Mouse (Mus musculus): Measurements from ENCODE around the gene Ifnar2. TPM values are rescaled to one million over a fixed set of nuclear protein-coding genes. Genes with fewer than 3 reads are reported as not detected.
A peak's percentile ranks its signal among the peaks of the same experiment; 100 is the strongest.

Gene Ifnar2
- total RNA-seq, 1 experiment from 2014 or later: 115 TPM

DNA sequence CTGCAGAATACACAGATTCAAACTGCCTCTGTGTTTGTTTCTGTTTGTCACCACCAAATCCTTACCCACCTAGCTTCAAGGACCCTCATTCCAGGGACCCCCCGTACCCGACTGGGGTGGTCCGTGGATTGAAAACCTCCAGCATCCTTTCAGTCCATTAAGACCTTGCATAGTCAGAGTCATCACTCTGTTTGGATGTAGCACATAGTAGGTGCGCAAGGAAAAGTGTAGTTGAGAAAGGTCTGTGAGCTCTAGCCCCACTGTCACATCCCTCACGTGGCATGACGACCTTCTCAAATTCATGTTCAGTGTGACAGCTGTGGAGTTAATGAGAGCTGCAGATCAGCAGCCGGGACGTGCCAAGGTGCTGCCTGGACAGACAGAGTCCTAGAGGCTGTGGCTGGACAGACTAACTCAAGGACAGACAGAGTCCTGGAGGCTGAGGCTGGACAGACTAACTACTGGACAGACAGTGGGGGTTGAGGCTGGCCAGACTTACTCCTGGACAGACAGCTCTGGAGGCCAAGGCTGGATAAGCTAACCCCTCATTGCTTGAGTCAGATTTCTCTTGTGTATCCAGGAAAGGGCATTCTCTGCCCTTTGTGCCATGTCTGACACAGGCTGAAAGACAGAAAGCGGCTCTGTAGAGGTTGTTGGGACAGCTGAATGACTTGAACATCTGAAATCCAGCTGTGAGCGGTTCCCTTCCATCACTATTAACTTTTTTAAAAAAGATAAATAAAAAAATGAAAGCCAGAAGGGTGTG is 15.6 kb upstream of the Ifnar2 start:
- ATAC-seq (replicated peaks; ENCODE audit: low read depth, poor library complexity, severe bottlenecking): no peak

DNA sequence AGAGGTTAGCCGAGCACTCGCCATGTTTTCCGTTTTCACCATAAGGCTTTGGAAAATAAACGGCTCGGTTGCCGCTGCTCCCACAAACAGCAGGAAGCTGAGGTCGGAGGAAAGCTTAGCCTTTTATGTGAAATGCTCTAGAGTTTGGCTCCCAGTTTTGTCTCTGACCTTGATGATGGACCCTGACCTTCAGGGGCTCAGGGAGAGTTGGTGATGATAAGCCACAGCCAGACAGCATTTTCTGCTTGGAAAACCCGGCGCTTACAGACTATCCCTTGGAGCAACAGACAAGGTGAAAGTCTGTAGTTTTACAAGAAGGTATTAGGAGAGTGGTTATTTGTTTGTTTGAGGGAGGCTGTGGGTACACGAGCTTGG is 15.1 kb upstream of the Ifnar2 start:
- no peak for ATAC-seq (replicated peaks; ENCODE audit: low read depth, poor library complexity, severe bottlenecking)

DNA sequence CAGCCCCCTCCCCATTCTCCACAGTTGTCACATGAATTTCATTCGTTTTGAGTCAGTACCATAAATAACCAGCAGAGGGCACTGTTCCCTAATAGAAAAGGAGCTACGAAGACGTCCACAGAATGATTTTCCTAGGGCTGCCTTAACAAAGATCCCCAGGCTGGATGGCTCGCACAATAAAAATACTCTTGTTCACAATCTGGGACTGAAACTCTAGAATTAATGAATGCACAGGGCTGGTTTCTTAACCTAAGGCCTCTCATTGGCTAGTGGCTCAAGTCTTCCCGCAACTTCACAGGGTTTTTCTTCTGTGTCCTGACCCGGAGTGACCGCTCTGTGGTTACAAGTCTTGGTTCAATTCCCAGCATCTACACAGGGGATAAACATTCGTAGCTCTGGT is 14.0 kb upstream of the Ifnar2 start:
- peak; percentile 31; the same call in 1 of the 2 replicates for ATAC-seq (replicated peaks; ENCODE audit: low read depth, poor library complexity, severe bottlenecking)

DNA sequence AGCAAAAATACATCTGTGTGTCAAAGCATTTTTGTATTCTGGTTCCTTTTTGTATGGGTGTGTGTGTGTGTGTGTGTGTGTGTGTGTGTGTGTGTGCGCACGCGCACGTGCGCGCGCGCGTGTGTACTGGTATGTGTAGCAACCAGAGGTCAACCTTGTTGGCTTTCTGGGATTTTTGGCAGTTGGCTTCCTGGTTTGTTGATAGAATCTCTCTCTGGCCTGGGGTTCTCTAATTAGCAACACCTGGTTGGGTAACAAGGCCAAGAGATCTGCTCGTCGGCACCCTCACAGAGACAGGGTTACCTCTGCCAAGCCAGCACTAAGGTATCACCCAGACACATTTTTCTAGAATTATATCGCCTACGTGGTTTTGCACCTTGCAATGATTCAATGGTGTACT is 13.1 kb upstream of the Ifnar2 start:
- ATAC-seq (replicated peaks; ENCODE audit: low read depth, poor library complexity, severe bottlenecking): no peak

DNA sequence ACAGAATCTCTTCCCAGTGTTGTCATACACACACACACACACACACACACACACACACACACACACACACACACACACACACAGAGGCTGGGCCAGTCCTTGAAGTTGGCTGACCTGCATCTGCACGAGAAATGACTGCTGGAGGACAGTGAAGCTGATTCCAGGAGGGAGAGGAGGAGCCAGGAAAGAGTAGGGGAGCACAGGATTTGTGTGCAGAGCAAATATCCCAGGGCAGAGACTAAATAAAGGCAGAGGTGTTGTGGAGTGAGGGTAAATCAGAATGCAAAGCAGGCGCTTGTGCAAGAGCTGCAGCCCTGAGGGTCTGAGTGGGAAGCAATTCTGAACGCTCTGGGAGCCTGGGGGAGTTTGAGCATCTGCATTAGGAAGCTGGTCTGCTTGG is 12.4 kb upstream of the Ifnar2 start:
- no peak for ATAC-seq (replicated peaks; ENCODE audit: low read depth, poor library complexity, severe bottlenecking)

DNA sequence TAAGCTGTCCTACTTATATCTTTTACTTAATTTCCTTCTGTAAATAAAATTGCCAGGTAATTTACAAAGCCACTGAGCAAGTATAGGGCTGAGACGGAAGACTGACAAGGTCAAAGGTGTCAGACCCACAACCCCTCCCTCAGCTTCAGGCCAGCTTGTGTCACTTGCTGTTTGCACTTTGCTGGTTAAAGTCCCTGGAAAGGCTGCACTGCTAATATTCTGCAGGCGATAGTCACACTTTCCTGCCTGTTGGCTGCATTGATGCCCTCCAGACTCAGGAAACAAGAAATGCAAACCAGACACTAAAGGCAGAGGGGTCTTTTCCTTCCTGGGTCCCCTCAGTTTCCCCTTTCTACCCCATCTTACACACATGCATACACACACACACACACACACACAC is 10.6 kb upstream of the Ifnar2 start:
- ATAC-seq (replicated peaks; ENCODE audit: low read depth, poor library complexity, severe bottlenecking): no peak

DNA sequence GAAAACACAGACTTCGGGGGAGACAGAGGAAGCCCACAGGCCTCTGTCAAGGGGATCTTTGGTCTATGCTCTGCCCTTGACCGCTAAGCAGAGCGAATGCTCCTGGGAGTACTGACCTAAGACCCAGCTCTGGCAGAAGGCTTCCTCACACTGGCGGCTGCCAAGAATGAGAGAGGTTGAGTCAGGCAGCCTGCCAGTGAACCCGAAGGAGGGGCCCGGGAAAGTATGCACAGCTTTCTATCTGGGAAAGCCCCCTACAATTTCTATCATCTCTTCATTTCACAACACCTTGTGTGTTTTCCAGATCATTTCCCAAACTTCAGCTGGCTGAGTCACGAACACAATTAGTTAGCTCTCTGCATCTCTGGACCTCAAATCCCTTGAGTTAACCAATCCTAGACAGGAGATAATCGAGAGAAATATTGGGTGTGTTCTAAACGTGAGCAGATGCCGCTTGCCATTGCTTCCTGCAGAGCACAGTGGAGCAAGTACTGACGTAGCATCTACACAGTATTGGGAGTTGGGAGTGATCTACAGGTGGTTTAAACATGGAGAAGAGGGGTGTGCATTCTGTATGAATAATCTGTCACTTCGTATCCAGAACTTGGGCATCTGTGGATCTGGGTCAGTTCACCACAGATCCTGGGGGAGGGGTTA is 9.8 kb upstream of the Ifnar2 start:
- ATAC-seq (replicated peaks; ENCODE audit: low read depth, poor library complexity, severe bottlenecking): no peak

DNA sequence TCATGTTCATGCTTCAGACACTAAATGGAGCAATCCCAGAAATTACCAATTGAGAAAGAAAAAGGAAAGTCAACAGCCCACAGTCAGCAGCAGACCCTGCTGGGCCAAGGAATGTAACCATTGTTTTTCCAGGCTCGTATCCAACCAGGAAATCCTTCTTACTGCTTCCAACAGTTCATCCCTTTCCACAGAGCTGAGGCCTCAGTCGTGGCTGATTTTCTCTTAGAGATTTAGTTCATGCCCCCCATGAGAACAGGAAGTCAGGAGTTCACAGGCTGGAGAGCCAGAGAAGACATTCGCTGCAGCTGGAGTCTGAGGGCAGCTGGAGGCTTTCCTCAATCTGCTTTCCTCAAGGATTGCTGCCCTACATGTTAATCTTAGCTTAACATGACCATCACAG is 9.1 kb upstream of the Ifnar2 start:
- no peak for ATAC-seq (replicated peaks; ENCODE audit: low read depth, poor library complexity, severe bottlenecking)

DNA sequence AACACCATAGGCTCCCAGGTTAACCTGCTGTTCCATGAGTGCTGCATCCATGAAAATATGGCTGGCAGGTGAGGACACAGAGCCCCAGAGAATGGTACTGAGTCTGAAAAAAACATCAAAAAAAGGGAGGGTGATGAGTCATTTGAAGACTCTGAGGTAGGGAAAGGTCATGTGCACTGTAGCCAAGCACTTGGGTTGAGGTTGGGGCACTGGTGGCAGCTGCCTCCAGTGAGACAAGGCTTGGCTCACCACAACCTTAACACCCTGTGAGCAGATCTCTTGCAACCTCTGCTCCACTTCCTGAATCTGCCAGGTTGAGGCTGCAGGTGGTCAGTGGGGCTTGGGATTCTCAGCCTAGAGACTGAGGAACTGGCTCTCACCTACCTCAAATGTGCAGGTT is 6.0 kb upstream of the Ifnar2 start:
- ATAC-seq (replicated peaks; ENCODE audit: low read depth, poor library complexity, severe bottlenecking): peak; percentile 92

DNA sequence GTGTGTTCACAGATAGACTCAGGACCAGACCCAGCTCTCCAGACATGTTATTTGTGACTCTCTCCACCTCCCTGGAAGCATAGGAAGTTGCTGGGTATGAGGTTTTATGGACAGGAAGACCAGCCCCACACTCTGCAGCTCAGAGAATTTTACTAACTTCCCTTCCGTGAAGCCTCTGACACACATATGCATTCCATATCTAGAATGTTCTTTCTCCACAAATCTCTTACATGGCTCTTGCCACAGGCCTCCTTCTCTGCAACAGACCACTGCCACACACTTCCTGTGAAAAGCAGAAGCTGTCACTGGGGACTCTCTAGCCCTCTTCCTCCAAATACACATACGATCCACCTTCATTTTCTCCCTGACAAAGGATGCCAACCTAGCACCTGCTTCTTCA is 5.5 kb upstream of the Ifnar2 start:
- peak; percentile 86 for ATAC-seq (replicated peaks; ENCODE audit: low read depth, poor library complexity, severe bottlenecking)

DNA sequence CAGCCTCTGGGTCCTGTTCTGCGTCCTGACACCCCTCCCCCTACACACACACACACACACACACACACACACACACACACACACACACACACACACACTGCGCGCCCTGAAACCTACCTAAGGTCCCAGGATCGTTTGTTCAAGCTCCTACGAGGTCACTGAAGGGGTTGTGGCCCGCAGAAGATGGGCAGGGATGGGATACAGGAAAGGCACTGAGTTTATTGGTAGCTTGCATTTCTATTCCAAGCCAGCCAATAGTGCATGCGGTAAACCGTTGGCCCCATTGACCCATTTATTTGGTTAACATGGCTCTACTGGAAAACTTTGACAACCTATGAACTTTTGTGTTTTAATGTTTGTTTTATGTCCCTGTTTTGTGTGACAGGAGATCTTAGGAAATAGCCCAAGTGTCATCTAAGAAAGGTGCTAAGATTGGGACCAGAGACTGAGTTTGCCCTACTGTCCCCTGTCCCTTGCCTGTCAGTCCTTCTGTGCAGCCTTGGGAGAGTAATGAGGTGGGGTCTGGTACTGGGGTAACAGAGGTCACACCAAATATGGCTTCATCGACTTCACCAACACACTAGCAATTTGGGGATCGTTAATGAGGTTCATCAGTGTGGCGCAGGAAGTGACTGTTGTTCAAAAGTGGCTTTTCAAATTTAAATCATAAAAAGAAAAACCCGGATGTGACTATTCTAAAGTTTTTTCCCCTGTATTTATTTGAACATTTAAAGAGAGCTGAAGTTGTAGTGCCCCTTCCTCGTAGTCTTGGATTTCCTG is 1.1 kb downstream of the Ifnar2 start:
- ATAC-seq (replicated peaks; ENCODE audit: low read depth, poor library complexity, severe bottlenecking): no peak

DNA sequence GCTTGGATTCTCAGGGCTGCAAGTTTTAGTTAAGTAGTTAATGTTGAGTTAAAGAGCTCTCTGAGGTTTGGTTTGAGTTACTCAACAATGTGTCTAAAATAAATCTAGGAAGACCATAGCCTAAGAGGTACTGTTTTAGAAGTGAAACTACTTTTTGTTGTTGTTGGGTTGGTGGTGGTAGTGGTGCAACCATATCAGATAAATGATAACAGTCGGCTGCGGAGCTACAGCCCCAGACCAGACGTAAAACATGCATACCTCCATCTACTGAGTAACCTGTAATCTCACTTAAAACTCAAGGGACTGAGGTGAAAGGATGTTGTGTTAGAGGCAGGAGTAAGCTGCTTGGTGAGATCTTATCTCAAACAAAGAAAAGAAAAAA is 1.7 kb downstream of the Ifnar2 start:
- 0 out of 2 replicates have a peak, but pooled peaks have one; percentile 9 for ATAC-seq (replicated peaks; ENCODE audit: low read depth, poor library complexity, severe bottlenecking)

DNA sequence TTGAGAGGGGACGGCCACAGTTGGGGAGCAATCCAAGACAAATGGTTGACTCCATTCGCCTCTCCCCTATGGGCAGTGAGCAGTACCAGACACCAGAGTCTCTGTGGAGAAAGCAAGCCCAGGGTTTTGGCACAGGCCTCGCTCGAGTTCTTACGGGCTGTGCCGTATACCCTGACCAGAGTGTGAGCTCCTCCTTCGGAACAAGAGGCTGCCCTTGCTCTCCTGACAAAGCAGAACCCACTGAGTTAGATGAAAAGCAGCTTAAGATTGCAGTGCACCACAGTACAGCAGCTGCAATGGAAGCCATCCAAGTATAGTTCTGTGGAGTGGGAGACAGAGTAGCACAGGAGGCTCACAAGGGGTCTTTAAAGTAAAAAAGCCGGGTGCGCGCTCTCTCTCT is 4.1 kb downstream of the Ifnar2 start:
- ATAC-seq (replicated peaks; ENCODE audit: low read depth, poor library complexity, severe bottlenecking): no peak

DNA sequence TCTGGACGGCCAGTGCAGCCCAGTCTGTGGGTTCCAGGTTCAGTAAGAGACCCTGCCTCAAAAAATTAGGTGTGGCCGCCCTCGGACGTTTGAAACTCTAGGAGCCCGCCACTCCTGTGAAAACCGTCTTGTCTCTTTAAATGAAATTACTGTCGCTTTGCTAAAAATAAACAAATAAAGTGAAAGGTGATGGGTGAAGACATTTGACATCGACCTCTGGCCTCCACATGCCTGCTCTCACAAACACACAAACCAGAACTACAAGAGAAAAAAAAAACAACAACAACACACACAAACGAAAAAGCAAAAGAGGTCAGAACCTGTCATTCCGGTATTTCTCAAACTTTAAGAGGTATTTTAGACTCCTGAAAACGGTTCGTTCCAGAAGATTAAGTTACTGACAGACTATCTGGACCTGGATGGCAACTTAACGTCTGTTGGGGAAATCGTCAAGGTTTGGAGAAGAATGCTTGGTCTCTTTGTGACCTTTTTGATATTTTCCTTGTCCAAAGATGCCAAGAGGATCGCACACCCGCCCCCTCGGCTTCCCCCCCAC is 5.9 kb downstream of the Ifnar2 start:
- no peak for ATAC-seq (replicated peaks; ENCODE audit: low read depth, poor library complexity, severe bottlenecking)

DNA sequence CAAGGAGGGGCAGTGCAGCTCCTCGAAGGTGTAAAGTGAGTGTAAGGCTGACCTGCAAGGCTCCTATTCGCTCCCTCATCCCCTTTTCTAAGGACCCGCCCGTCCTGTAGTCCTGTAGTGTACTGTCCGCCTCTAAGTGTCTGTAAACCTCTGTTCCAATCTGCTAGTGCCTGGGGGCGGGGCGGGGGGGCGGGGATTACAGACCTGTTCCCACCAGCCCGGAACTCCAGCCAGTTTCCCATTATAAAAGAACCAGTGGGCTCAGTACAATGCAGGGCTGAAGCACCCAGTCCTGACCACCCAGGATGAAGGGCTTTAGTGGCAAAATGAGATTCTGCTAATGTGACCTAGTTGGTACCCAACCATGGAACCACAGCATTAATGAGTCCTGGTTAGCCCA is 6.4 kb downstream of the Ifnar2 start:
- no peak for ATAC-seq (replicated peaks; ENCODE audit: low read depth, poor library complexity, severe bottlenecking)

DNA sequence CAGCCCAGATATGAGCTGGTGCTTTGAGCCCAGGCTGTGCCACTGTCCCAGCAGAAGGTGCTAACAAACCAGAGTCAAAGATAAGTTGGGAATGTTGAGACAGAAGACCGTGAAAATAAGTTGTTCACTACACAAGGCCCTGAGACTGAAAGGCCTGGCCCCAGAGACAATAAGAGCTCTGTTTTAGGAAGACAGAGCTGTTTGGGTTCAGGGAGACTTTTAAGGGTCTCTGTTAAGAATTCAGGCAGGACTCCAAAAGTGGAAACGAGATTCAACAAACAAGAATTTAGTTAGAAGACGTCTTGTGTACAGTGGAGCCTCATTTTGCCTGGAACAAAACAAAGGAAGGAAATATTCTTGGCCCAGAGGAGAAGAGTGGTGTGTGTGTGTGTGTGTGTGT is 6.8 kb downstream of the Ifnar2 start:
- no peak for ATAC-seq (replicated peaks; ENCODE audit: low read depth, poor library complexity, severe bottlenecking)

DNA sequence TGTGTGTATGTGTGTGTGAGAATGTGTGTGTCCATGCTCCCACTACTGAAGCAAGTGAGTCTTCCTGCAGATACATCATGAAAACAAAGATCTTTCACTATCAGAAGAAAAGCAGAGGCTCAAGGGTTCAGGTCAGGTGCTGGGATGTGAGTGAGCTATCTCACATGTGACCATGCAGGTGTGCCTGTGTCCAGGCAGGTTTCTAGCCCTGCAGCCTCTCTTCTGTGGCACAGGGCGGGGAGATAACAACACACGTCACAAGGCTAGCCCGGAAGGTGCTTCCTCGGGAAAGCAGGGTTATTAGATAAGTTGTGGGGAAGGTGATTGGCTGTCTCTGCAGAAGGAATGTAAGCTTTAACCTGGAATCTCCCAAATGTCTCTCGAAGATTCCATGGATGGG is 7.6 kb downstream of the Ifnar2 start:
- no peak for ATAC-seq (replicated peaks; ENCODE audit: low read depth, poor library complexity, severe bottlenecking)

DNA sequence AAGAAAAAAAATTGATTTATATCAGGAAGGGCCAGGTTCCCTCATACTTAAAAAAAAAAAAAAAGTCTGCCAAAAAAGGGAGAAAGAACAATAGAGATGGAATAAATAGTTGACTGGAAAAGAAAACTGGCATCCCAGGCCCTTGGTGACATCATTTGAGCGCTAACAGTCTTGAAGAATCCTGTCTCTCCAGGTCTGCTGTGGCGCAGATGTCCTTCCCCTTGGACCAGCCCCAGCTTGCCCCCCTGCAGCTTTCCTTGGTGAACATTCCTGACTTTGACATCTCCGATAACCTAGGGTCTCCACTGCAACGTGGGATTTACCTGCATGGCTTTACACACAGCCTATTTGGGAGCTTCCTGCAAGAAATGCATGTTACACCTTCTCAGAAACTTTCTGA is 9.0 kb downstream of the Ifnar2 start:
- no peak for ATAC-seq (replicated peaks; ENCODE audit: low read depth, poor library complexity, severe bottlenecking)

DNA sequence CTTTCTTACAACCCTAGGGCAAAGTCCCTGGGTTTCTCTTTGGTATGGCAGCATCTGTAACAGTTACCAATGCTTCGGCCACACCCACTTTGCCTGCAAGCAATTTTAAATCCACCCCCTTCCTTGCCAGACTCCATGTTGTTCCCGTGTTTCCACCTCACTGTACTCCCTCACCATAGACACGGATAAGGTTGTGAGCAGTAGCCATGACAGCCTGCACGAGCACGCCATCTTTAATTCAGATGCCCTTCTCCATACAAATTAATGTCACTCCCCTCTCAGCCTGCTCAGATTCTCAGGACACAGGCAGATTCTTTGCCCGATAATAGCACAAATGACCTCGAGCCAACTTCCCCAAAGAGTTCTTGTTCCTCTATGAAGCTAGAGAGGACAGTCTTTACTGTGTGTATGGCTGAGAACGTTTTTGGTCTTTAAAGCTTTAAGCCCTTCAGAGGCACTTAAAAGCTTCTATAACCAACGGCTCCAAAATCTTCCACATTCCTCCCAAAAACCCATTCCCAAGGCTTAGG is 9.7 kb downstream of the Ifnar2 start:
- ATAC-seq (replicated peaks; ENCODE audit: low read depth, poor library complexity, severe bottlenecking): peak; percentile 57

DNA sequence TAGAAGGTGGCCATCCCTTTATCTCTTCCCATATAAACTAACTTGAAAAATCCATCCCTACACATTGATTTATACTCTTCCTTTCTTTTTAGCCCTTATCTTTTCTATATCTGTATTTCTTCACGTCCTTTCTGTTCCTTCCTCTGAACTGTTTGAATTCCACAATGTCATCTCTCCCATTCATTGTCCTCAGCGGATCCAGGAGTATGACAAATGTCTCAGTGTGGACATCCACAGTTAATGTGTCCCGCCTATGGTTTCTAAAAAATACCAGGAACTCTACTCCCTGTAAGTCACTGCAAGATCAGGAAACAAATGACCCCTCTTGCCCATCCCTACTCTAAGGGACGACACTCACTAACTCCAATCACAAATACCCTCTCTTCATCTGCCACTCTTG is 11.6 kb downstream of the Ifnar2 start:
- ATAC-seq (replicated peaks; ENCODE audit: low read depth, poor library complexity, severe bottlenecking): no peak

DNA sequence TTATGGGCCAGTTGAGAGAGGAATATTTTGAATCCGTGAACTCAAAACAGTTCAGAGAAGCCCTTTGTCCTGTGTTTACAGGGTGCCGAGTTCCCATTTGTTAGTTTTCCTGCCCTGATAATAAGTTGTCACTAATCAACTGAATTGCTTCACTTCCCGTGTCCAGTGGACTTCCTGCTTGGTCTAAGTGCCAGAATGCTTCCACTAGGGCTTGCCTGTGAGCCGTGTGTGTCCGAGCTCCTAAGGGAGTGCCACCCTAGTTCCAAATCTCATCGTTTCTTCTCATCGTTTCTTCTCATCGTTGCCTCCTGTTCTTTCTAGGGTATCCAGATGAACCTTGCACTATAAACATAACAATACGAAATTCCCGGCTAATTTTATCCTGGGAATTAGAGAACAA is 13.0 kb downstream of the Ifnar2 start:
- ATAC-seq (replicated peaks; ENCODE audit: low read depth, poor library complexity, severe bottlenecking): no peak
